13 mouse cellular contexts compared by ENCODE assay signal in the genomic region with DNA sequence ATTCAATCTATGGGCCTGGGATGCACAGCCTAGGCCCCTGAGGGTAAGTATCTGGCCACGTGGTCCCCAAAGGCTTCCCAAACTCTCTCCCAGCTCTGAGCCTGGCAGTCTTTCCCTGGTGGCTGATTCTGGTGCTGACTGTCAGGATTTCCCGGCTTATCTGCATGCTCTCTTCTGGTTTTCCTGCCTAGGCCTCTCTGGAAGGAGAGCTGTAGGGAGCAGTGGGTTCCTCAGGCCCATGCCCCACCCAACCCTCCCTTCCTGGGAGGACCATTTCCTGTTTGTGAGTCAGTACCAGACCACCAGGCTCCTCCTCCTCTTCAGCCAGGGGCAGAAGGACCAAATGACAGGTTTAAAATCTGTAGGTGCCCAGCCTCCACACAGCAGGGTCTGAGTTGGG. TPM values are rescaled to one million over a fixed set of nuclear protein-coding genes. Genes with fewer than 3 reads are reported as not detected.
DNase-seq lines count a peak whose midpoint lies in the region; ATAC-seq and TF ChIP-seq lines count a peak whose summit lies in the region.
"Had no signal": no experiment of that assay in that cellular context is flagged by ENCODE, and none has a peak within 500 bp of the region (broad histone marks: within the 10 kb centered on the region; RNA-seq: fewer than 3 reads in every experiment).

No protein-coding gene starts in this region.

- DNase-seq in kidney, postnatal 0 days (ENCODE audit: low spot score), result peak; percentile 46
- no peak for DNase-seq in kidney, adult 18-20 months
- peak; percentile 13 for DNase-seq in MN1 (ENCODE audit: low spot score)
- DNase-seq in heart, postnatal 0 days (ENCODE audit: low spot score), result no peak
- peak; percentile 62 for DNase-seq in lung, postnatal 36 days
- no peak for DNase-seq in thymus, postnatal 25 days
- no peak for DNase-seq in left cerebral cortex, postnatal 36 days (ENCODE audit: low spot score in 2 of 2)
- DNase-seq: adrenal gland, postnatal 10 days; cerebellum, adult 18-20 months; gastrocnemius, postnatal 36 days; thymus, postnatal 36 days had no signal

- TF ChIP-seq EP300 in heart, postnatal 0 days (IDR thresholded peaks at IDR 0.05; ENCODE audit: low read depth), result no peak

- 52% methylated on average over 2 of the region's 2 CpGs for WGBS in kidney, postnatal 0 days
- WGBS in heart, postnatal 0 days, result 10% methylated on average over 2 of the region's 2 CpGs

- H3K27me3 ChIP-seq in kidney, postnatal 0 days (ENCODE audit: insufficient read depth, low read length), result no peaks in the 10 kb centered on the region
- no peaks in the 10 kb centered on the region for H3K27me3 ChIP-seq in heart, postnatal 0 days (ENCODE audit: control insufficient read depth, insufficient read depth, low read length)

- H3K9ac ChIP-seq in kidney, postnatal 0 days (ENCODE audit: low read depth, low read length), result no peak overlapping the region
- H3K9ac ChIP-seq in heart, postnatal 0 days (replicated peaks; ENCODE audit: low read depth, low read length), result no peak overlapping the region

- H3K4me1 ChIP-seq in kidney, postnatal 0 days (replicated peaks; ENCODE audit: insufficient read depth, low read length), result peaks cover 4% of the 10 kb centered on the region; the same call in 1 of the 2 replicates
- peaks cover 18% of the 10 kb centered on the region for H3K4me1 ChIP-seq in heart, postnatal 0 days (ENCODE audit: control insufficient read depth, insufficient read depth)
- H3K4me1 ChIP-seq: forebrain, embryonic 10.5 days had no signal

- H3K27ac ChIP-seq in kidney, postnatal 0 days, result 0 out of 2 replicates have a peak overlapping the region, but pooled peaks have one; percentile 40
- H3K27ac ChIP-seq in heart, postnatal 0 days (ENCODE audit: low read depth), result peak overlapping the region; percentile 47
- H3K27ac ChIP-seq: embryonic facial prominence, embryonic 10.5 days; forebrain, embryonic 10.5 days had no signal

- no peaks in the 10 kb centered on the region; the same call in 1 of the 2 replicates for H3K36me3 ChIP-seq in kidney, postnatal 0 days (ENCODE audit: insufficient read depth, low read length)
- no peaks in the 10 kb centered on the region for H3K36me3 ChIP-seq in heart, postnatal 0 days (replicated peaks; ENCODE audit: control insufficient read depth, insufficient read depth, low read length)
- H3K36me3 ChIP-seq: embryonic facial prominence, embryonic 10.5 days; forebrain, embryonic 10.5 days had no signal

- no peak for TF ChIP-seq CTCF in kidney, postnatal 0 days (IDR thresholded peaks at IDR 0.05; ENCODE audit: low read depth)
- TF ChIP-seq CTCF in heart, postnatal 0 days (IDR thresholded peaks at IDR 0.05; ENCODE audit: low read depth), result no peak

- H3K9me3 ChIP-seq in kidney, postnatal 0 days (replicated peaks; ENCODE audit: low read length), result no peaks in the 10 kb centered on the region
- H3K9me3 ChIP-seq in heart, postnatal 0 days (replicated peaks; ENCODE audit: control insufficient read depth, low read length), result no peaks in the 10 kb centered on the region
- H3K9me3 ChIP-seq: embryonic facial prominence, embryonic 10.5 days; forebrain, embryonic 10.5 days had no signal

- intact Hi-C loops in left cerebral cortex, postnatal 36 days (cut with DNase I), result no loop called here

- H3K4me3 ChIP-seq in kidney, postnatal 0 days (replicated peaks; ENCODE audit: low read depth, low read length), result no peak overlapping the region
- no peak overlapping the region for H3K4me3 ChIP-seq in heart, postnatal 0 days (ENCODE audit: low read depth, low read length)
- H3K4me3 ChIP-seq: embryonic facial prominence, embryonic 10.5 days; forebrain, embryonic 10.5 days had no signal

- ATAC-seq in kidney, postnatal 0 days (replicated peaks; ENCODE audit: low FRiP score, low read depth), result no peak
- peak; percentile 59 for ATAC-seq in heart, postnatal 0 days (ENCODE audit: insufficient read depth, low read depth)

- no peak overlapping the region for H3K4me2 ChIP-seq in kidney, postnatal 0 days (ENCODE audit: low read length)
- no peak overlapping the region for H3K4me2 ChIP-seq in heart, postnatal 0 days (ENCODE audit: low read depth, low read length)

RNA-seq across cellular contexts. Expression of a gene that starts 17.1 kb away (rescaled TPM):
- polyA plus RNA-seq in kidney, postnatal 0 days (2015; fragmentation: Nextera tagmentation; extraction: Ambion mirVana), result 19.0 and 21.4 TPM in 2 replicates
- 11.4 and 15.2 TPM in 2 replicates for total RNA-seq in heart, postnatal 0 days (2014; rRNA removed; ENCODE audit: low replicate concordance)
- 6.8 and 9.4 TPM in 2 replicates for polyA plus RNA-seq in heart, postnatal 0 days (2015; fragmentation: Nextera tagmentation; extraction: Ambion mirVana)
- total RNA-seq in left cerebral cortex, postnatal 36 days (2021), result 1 to 10 TPM; 3.0 to 3.3 TPM

RNA-seq across cellular contexts. Expression of a gene that starts 35.0 kb away (rescaled TPM):
- polyA plus RNA-seq in kidney, postnatal 0 days (2015; fragmentation: Nextera tagmentation; extraction: Ambion mirVana), result 3.2 and 3.9 TPM in 2 replicates
- total RNA-seq in heart, postnatal 0 days (2014; rRNA removed; ENCODE audit: low replicate concordance), result 10.9 and 22.1 TPM in 2 replicates
- polyA plus RNA-seq in heart, postnatal 0 days (2015; fragmentation: Nextera tagmentation; extraction: Ambion mirVana), result 8.3 and 8.8 TPM in 2 replicates
- total RNA-seq in left cerebral cortex, postnatal 36 days (2021), result 100 to 1,000 TPM; 150 to 220 TPM
- polyA plus RNA-seq: forebrain, embryonic 10.5 days had no signal

RNA-seq across cellular contexts. Expression of a gene that starts 43.1 kb away (rescaled TPM):
- polyA plus RNA-seq in kidney, postnatal 0 days (2015; fragmentation: Nextera tagmentation; extraction: Ambion mirVana), result 22.4 and 24.6 TPM in 2 replicates
- total RNA-seq in heart, postnatal 0 days (2014; rRNA removed; ENCODE audit: low replicate concordance), result 43.3 and 49.5 TPM in 2 replicates
- 17.2 and 19.2 TPM in 2 replicates for polyA plus RNA-seq in heart, postnatal 0 days (2015; fragmentation: Nextera tagmentation; extraction: Ambion mirVana)
- 1 to 10 TPM; 7.7 to 9.6 TPM for total RNA-seq in left cerebral cortex, postnatal 36 days (2021)

Comparison
In these comparisons a context has a peak if more than half of its experiments do, and no peak if none do; other contexts are left out.
1. DNase-seq: peak in kidney, postnatal 0 days (single experiment), MN1 (single experiment) and lung, postnatal 36 days (single experiment); none in kidney, adult 18-20 months (single experiment), heart, postnatal 0 days (single experiment), thymus, postnatal 25 days (single experiment) and left cerebral cortex, postnatal 36 days (0 of 2).